Mouse (Mus musculus): ENCODE measurements around the gene Tomm22. TPM values are rescaled to one million over a fixed set of nuclear protein-coding genes. Genes with fewer than 3 reads are reported as not detected.

Tomm22 gene
- 167 and 168 TPM in 2 replicates for polyA plus RNA-seq (2015; fragmentation: Nextera tagmentation; extraction: Ambion mirVana)

DNA sequence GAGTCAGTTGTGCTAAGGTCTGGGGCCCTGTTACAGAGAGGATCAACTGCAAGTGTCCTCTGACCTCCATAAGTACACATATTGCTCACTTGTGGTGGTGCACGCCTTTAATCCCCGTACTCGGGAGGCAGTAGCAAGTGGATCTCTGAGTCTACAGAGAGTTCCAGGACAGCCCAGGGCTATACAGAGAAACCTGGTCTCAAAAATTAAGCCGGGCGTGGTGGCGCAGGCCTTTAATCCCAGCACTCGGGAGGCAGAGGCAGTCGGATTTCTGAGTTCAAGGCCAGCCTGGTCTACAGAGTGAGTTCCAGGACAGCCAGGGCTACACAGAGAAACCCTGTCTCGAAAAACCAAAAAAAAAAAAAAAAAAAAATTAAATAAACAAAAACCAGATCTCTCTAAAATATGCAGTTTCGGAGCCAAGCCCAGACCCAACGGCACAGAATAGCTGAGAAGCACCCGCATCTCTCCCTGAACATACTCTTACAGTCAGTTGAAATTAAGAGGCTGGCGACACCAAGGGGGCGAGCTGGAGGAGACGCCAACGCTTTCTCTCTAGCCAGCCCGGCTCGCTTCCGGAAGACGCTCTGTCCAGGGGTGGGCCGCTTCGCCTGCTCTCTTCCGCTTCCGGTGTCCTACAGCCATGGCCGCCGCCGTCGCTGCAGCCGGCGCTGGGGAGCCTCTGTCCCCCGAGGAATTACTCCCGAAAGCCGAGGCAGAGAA, at the start of gene Tomm22:
Gene Tomm22, plus strand, starts transcription at position 613 of the 723 bp plus-strand sequence.
- no peaks in the 10 kb centered on the region for H3K4me1 ChIP-seq (ENCODE audit: insufficient read depth, low read depth, low read length)
- peak; percentile 98 for DNase-seq (ENCODE audit: low spot score)
- peak within 1 kb of the TSS; percentile 82 for H3K9ac ChIP-seq (replicated peaks; ENCODE audit: low read depth)
- 0 out of 2 replicates have a peak within 1 kb of the TSS, but pooled peaks have one; percentile 14 for H3K27ac ChIP-seq (ENCODE audit: low read length)
- H3K4me3 ChIP-seq (ENCODE audit: low read depth, low read length): peak within 1 kb of the TSS; percentile 83
- TF ChIP-seq CTCF (IDR thresholded peaks at IDR 0.05) (peak; percentile 71), EP300 (IDR thresholded peaks at IDR 0.05) (peak; percentile 50; the same call in 1 of the 2 replicates)
- H3K36me3 ChIP-seq (ENCODE audit: insufficient read depth, low read length): peaks cover 19% of the 10 kb centered on the region
- H3K9me3 ChIP-seq (ENCODE audit: low read length): no peaks in the 10 kb centered on the region
- peak; percentile 97 for ATAC-seq
- H3K4me2 ChIP-seq (replicated peaks; ENCODE audit: low read depth, low read length): peak within 1 kb of the TSS; percentile 81
- H3K27me3 ChIP-seq (replicated peaks; ENCODE audit: insufficient read depth, low read length): no peaks in the 10 kb centered on the region
- 20% methylated on average over 32 of the region's 33 CpGs for WGBS

DNA sequence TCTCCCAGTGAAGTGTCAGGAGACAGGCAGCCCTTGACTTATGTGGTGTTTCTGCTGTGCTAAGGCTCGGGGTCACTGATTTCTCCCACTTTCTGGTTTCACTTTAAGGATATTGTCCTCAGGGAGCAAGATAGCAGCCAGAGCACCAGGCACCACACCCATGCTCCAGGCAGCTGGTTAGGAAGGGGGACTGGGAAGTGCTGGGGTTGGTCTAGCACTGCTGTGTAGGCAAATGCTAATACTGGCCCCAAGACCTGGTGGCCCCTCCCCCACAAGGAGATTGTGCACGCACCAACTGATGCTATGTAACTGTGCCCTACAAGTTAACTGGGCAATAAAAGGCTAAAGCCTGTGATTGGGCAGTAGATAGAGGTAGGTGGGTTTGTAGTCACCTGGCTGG, 40.2 kb upstream of the Tomm22 start:
- no peak overlapping the region for H3K4me2 ChIP-seq (replicated peaks; ENCODE audit: low read depth, low read length)
- 64% methylated on average over 2 of the region's 2 CpGs for WGBS
- no peaks in the 10 kb centered on the region for H3K4me1 ChIP-seq (ENCODE audit: insufficient read depth, low read depth, low read length)
- H3K9ac ChIP-seq (replicated peaks; ENCODE audit: low read depth): no peak overlapping the region
- no peaks in the 10 kb centered on the region for H3K27me3 ChIP-seq (replicated peaks; ENCODE audit: insufficient read depth, low read length)
- no peaks in the 10 kb centered on the region for H3K9me3 ChIP-seq (ENCODE audit: low read length)
- TF ChIP-seq EP300 (IDR thresholded peaks at IDR 0.05): no peak
- TF ChIP-seq CTCF (IDR thresholded peaks at IDR 0.05): no peak
- H3K36me3 ChIP-seq (ENCODE audit: insufficient read depth, low read length): no peaks in the 10 kb centered on the region
- H3K27ac ChIP-seq (ENCODE audit: low read length): no peak overlapping the region
- no peak for DNase-seq (ENCODE audit: low spot score)
- ATAC-seq: no peak
- H3K4me3 ChIP-seq (ENCODE audit: low read depth, low read length): no peak overlapping the region

DNA sequence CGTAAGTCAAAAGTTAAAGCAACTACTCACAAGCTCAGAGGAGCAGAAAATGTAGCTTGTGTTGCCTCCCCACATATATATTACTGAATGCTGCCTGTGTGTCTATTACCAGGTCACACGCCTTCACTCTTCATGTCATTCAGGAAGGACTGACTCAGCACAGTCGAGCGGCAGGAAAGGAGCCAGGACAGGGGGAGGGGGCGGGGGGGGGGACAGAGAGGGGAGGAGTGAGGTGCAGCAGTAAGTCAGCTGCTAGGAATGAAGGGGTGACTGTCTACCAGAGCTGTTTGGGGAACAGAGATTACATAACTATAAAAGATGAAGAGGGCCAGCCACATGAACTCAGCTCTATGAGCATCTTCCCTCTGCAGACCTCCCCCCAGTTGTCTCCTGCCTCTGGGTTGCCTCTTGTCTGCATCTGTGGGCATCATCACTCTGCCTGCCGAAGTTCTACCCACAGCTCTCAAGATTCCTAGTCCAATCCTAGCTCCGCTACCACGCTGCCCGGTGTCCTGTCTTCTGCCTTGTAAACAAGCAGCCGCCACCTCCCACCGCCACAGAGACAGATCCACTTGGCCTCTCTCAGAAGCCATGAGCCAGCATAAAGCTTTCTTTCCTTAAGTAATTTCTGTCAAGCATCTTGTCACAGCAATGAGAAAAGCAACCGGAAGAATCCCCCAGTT, 29.4 kb upstream of the Tomm22 start:
- Histone ChIP-seq H3K4me1 (ENCODE audit: insufficient read depth, low read depth, low read length) (no peaks in the 10 kb centered on the region), H3K9me3 (ENCODE audit: low read length) (no peaks in the 10 kb centered on the region), H3K27ac (ENCODE audit: low read length) (no peak overlapping the region), H3K27me3 (replicated peaks; ENCODE audit: insufficient read depth, low read length) (no peaks in the 10 kb centered on the region), H3K36me3 (ENCODE audit: insufficient read depth, low read length) (no peaks in the 10 kb centered on the region), H3K4me3 (ENCODE audit: low read depth, low read length) (no peak overlapping the region), H3K9ac (replicated peaks; ENCODE audit: low read depth) (no peak overlapping the region), H3K4me2 (replicated peaks; ENCODE audit: low read depth, low read length) (no peak overlapping the region)
- no peak for ATAC-seq
- TF ChIP-seq EP300 (IDR thresholded peaks at IDR 0.05) (no peak), CTCF (IDR thresholded peaks at IDR 0.05) (no peak)
- 55% methylated on average over 11 of the region's 12 CpGs for WGBS
- no peak for DNase-seq (ENCODE audit: low spot score)

DNA sequence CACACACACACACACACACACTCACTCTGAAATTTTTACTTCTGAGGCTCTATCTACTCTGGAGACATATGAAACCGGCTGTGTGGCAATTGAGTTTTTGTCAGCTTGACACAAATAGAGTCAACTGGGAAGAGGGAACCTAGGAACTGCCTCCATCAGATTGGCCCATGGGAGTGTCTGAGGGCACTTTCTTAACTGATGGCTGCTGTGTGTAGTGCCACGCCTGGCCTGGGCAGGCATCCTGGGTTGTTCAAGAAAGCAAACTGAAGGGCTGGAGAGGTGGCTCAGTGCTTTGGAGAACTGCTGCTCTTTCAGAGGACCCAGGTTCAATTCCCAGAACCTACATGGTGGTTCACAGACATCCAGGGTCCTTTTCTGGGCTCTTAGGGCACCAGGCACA, 25.2 kb upstream of the Tomm22 start:
- no peaks in the 10 kb centered on the region for H3K4me1 ChIP-seq (ENCODE audit: insufficient read depth, low read depth, low read length)
- ATAC-seq: no peak
- WGBS: 69% methylated on average over 2 of the region's 2 CpGs

DNA sequence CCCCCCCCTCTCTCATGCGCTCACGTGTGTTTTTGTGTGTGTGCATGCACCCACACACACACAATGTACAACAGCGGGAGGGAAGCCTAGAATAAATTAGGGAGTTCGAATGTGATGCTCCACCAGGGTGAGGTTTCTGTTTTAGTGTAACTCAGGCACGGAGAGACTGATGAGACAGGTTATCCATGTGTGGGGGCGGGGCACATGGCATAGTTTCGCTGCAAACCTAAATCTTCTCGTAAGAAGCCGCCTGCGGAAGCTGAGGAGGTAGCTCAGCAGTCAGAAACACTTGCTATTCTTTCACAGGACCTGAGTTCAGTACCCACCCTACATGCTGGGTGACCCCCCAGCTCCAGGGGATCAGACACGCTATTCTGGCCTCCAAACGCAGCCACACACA, 22.5 kb upstream of the Tomm22 start:
- H3K36me3 ChIP-seq (ENCODE audit: insufficient read depth, low read length): 0 out of 2 replicates have a peak, but pooled peaks cover 3% of the 10 kb centered on the region
- H3K4me2 ChIP-seq (replicated peaks; ENCODE audit: low read depth, low read length): no peak overlapping the region
- DNase-seq (ENCODE audit: low spot score) (no peak), ATAC-seq (no peak)
- H3K27me3 ChIP-seq (replicated peaks; ENCODE audit: insufficient read depth, low read length): no peaks in the 10 kb centered on the region
- H3K4me3 ChIP-seq (ENCODE audit: low read depth, low read length): no peak overlapping the region
- no peaks in the 10 kb centered on the region for H3K4me1 ChIP-seq (ENCODE audit: insufficient read depth, low read depth, low read length)
- no peaks in the 10 kb centered on the region for H3K9me3 ChIP-seq (ENCODE audit: low read length)
- no peak overlapping the region for H3K9ac ChIP-seq (replicated peaks; ENCODE audit: low read depth)
- WGBS: 87% methylated on average over 12 of the region's 12 CpGs
- TF ChIP-seq CTCF (IDR thresholded peaks at IDR 0.05) (no peak), EP300 (IDR thresholded peaks at IDR 0.05) (no peak)
- no peak overlapping the region for H3K27ac ChIP-seq (ENCODE audit: low read length)

More for the DNA sequence above, 25.2 kb upstream of the Tomm22 start:
- DNase-seq (ENCODE audit: low spot score): no peak
- Histone ChIP-seq H3K27ac (ENCODE audit: low read length) (no peak overlapping the region), H3K4me2 (replicated peaks; ENCODE audit: low read depth, low read length) (no peak overlapping the region), H3K36me3 (ENCODE audit: insufficient read depth, low read length) (0 out of 2 replicates have a peak, but pooled peaks cover 3% of the 10 kb centered on the region), H3K27me3 (replicated peaks; ENCODE audit: insufficient read depth, low read length) (no peaks in the 10 kb centered on the region), H3K9me3 (ENCODE audit: low read length) (no peaks in the 10 kb centered on the region), H3K4me3 (ENCODE audit: low read depth, low read length) (no peak overlapping the region), H3K9ac (replicated peaks; ENCODE audit: low read depth) (no peak overlapping the region)
- TF ChIP-seq EP300 (IDR thresholded peaks at IDR 0.05): no peak
- no peak for TF ChIP-seq CTCF (IDR thresholded peaks at IDR 0.05)

DNA sequence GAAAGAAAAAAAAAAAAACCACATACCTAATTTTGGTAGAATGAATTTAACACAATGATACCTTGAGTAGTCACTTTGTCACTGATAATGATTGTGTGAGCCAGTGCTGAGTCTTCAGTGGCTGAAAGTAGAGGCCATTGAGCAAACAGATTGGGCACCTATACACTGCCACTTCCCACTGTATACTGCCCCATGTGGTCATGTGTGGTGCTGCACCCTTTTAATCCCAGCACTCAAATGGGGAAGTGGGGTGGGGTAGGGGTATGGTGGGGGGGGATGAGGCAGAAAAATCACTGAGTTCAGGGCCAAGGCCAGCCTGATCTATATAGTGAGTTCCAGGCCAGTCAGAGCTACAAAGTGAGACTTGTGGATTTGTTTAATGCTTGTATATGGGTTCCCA, 20.1 kb upstream of the Tomm22 start:
- peak; percentile 32 for DNase-seq (ENCODE audit: low spot score)
- H3K4me1 ChIP-seq (ENCODE audit: insufficient read depth, low read depth, low read length): no peaks in the 10 kb centered on the region

More for the DNA sequence above, 20.1 kb upstream of the Tomm22 start:
- Histone ChIP-seq H3K4me3 (ENCODE audit: low read depth, low read length) (no peak overlapping the region), H3K9me3 (ENCODE audit: low read length) (no peaks in the 10 kb centered on the region), H3K36me3 (ENCODE audit: insufficient read depth, low read length) (0 out of 2 replicates have a peak, but pooled peaks cover 3% of the 10 kb centered on the region), H3K27ac (ENCODE audit: low read length) (no peak overlapping the region), H3K4me2 (replicated peaks; ENCODE audit: low read depth, low read length) (no peak overlapping the region), H3K27me3 (replicated peaks; ENCODE audit: insufficient read depth, low read length) (no peaks in the 10 kb centered on the region), H3K9ac (replicated peaks; ENCODE audit: low read depth) (no peak overlapping the region)
- peak; percentile 28 for ATAC-seq
- TF ChIP-seq CTCF (IDR thresholded peaks at IDR 0.05) (peak; percentile 74), EP300 (IDR thresholded peaks at IDR 0.05) (no peak)
